Mouse (Mus musculus) heart, postnatal 36 days (tissue): ENCODE measurements at regions not wholly inside any gene's neighbourhood (a gene's known extent, or its start where the extent isn't known, plus 50 kb on each side); places are given as distances from the start of the nearest gene placed in this dataset.

Source experiments
- DNase-seq, 2 experiments: peaks; one replicate each; pipeline ENCODE4 v3.0.0; 2021 to 2022
- intact Hi-C: fragments of 180-260 bp; cut with DNase I; formaldehyde crosslinking; loops from one replicate; pipeline ENCODE4 v1.15.1; 2025

DNA sequence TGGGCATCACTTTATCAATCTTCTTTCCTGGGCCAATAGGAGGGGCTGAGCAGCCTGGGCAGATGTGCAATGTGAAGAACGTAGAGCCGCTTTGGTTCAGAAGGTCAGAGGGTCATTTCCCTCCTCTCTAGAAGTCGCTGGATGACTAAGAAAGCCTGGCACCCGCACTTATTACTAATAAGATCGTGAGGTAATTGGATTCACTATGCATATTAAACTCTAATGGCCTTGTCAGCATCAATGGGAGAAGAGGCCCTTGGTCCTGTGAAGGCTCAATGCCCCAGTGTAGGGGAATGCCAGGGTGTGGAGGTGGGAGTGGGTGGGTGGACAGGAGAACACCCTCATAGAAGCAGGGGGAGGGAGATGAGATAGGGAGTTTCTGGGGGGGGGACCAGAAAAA is 149.8 kb upstream of the Mast4 start:
- no peak for DNase-seq
- intact Hi-C loops: no loop called here

DNA sequence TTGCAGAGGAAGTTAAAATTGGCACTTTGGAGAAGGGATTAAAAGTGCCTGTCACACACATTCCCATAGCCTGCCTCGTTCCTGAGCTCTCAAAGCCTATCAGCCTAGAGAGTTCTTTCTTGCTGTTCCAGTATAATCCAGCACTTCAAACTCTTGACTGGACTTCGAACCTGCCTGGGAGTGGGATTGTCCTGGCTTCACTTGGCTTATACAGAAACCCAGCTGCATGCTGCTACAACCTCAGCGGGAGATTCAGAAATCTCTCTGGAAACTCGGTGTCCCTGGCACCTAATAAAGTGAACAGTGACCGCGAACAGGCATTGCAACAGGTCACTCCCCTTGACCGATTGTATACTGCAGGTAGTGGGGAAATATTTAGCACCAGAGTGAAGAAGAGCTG is 149.1 kb upstream of the Mast4 start:
- no peak for DNase-seq
- intact Hi-C loops: no loop called here

DNA sequence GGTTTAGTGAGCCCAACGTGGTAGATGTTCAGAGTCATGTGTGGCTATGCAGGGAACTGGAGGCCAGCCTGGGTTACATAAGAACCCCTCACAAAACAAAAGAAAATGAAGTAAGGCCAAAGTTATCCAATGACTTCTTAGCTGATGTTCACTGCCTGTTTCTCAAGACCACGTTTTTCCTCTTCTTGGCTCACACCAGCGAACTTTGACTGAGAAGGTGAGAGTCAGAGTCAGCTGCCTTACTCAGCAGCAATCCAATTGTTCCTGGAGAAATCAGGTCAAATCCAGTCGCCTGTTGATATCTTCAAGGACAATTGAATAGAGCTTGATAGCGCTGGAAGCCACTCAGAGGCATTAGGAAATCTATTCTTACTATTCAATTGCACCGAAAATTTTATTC is 142.0 kb upstream of the Mast4 start:
- no peak for DNase-seq
- intact Hi-C loops: no loop called here

DNA sequence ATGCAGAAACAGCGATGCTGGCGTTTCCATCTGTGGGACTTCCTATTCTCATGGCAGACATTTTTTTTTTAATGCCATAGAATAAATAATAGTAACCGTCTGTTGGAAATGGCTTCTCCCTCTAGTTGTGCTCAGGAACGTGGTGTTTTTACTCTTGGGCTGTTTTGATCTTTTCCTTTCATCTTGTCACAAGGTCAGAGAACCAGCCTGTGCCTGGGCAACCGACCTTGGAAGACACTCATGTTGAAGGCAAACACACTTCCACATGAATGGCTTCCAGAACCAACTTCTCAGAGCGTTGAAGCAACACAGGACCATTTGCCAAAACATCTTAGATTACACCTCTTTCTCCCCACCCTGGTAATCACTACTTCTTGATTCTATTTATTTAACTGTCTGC is 137.9 kb upstream of the Mast4 start:
- DNase-seq: no peak
- intact Hi-C loops: no loop called here

DNA sequence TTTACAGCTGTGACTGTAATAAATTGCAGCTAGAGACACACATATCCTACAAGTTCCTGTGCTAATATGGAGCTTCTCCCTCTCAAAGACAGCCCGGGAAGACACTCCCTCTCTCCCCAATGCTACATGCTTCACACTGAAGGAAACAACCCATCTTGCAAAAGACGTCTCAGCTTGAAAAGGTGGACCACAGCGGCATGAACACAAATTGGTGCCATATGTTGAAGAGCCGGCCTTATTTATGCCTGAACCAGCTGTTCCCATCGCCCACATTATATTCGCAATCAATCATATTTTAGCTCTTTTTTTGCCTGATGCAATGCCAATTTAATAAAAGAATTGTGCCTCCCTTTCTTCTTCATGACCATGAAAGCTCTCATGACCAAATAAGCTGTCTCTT is 135.8 kb upstream of the Mast4 start:
- intact Hi-C loops: no loop called here
- DNase-seq: no peak

DNA sequence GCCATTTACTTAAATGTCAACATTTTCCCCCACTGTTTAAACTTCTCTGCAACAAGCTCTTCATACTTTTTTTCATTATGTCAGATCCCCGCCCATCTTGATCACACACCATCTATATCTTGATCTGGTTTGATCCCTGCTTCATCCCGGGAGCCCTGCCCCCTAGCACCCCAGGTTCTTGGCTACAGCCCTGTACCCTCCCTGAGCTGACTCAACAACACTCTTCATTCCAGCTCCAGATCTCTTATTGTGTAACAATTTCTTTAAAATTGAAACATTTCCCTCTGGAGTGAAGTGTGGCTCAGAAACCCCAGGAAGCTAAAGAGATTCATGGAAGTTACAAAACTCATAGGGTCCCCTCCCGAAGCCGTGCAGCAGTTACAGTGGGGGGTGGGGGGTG is 126.2 kb upstream of the Mast4 start:
- DNase-seq: no peak
- intact Hi-C loops: no loop called here

DNA sequence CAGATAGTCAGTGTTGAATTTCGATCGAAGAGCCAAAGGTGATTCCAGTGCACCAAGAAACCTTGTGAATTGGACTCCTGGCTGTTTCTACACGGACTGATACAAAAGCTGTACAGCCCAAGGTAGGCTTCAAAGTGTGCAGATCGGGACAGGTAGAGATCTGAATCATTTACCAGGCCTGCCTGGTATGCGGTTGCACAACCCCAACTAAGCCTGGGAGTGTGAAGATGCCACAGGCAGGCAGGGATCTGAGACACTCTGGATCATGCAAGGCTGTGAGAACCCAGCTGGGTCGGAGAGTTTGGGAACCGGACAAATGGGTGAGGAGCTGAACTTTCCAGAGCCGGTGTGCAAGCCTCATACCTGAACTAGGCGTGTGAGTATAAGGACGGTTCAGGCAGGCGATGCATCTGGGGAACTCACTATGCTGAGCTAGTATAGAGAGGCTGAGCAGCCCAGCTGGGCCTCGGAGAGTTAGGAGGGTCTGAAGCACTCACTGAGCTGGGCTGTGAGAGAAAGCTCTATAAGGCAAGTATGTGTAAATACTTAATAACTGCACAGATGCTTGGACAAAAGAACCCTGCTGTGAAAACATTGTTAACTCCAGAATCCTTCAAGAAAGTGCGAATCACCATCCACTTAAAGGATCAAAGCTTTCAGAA is 125.3 kb upstream of the Mast4 start:
- no peak for DNase-seq
- intact Hi-C loops: no loop called here

DNA sequence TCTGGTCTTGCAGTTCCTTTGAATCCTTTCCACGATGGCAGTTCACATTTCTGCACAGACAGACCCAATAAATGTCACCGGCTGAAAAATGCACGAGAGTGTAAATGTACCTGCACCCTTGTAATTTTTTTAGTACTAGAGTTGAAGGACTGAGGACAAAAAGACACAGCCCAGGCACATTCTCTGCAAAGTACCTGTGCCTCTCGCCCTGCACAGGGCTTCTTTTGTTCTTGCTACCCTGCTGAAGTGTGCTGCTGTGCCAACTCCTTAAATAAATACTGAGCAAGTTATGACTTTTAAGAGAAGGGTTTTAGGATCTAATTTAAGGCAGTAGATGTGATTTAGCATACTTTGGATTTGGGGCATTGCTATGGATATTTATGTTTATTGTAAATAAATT is 118.5 kb upstream of the Mast4 start:
- intact Hi-C loops: no loop called here
- DNase-seq: no peak

DNA sequence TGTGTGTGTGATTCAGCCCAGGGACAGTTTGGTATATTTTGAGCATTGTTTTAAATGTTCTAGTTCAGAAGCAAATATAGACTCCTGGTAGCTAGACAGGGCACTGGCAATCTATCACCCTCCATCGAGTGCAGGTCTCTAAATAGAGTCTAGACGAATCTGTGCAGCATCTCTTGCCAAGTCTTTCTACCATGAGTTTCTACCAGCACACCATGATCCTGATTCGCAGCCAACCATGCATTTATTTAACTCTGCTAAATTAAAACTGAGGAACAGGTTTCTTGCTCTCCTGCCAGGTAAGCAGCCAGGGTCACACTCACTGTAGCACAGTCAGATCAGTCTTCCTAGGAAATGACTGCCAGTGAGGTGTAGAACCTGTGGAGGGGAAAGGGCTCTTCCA is 96.3 kb upstream of the Mast4 start:
- intact Hi-C loops: no loop called here
- no peak for DNase-seq

DNA sequence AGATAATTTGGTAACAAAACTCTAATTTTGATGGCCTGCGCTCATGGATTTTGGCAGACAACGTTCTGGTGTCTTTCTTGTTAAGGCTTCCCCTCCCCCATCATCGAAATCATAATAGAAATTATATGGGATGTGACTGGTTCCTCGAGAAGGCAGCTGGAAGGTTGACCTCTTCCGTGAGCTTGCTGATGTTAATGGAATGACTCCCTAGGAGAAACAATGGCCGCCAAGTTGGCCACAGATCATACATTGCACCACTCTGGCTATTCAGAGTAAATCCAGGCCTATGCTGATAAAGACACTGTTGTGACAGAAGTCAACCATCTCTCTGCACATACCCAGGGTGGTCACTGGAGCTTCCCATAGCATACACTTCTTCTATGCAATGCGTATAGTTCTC is 89.7 kb upstream of the Mast4 start:
- intact Hi-C loops: no loop called here
- DNase-seq: no peak

DNA sequence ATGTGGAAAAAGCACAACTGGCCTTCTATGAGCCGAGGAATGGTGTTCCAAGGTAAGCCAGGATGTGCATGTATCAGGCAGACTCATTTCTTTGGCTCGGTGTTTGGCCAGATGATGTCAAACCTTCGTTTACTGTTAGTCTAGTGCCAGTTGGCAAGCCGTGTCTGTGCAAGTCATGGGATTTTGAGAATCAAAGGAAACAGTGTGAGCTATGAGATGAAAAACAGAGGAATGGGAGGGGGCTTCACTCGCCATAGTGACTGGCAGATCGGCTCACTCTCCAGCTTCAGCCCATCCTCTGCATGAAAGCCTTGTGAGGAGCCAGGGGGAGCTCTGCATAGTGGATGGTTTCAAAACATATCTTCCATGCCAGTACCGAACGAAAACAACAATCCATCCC is 89.1 kb upstream of the Mast4 start:
- DNase-seq: peak; percentile 34 to 37
- intact Hi-C loops: no loop called here

DNA sequence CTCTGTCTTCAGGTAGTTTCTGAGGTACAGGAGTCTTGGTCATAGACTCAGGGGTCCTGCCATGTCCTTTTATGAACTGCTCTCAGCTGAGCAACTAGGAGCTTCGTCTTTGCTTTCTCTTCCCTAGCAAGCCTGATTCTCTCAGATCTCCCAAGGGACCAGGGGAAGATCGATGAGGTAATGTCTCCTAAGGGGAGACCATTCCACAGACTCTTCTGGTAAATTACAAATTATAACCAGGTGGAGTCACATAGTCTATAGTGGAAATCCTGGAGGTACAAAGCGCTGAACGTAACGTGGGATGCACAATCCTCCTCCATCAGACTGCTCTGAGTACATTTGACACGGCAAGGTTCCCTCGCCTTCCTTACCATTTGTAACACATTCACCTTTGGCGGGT is 88.7 kb upstream of the Mast4 start:
- intact Hi-C loops: no loop called here
- no peak for DNase-seq

DNA sequence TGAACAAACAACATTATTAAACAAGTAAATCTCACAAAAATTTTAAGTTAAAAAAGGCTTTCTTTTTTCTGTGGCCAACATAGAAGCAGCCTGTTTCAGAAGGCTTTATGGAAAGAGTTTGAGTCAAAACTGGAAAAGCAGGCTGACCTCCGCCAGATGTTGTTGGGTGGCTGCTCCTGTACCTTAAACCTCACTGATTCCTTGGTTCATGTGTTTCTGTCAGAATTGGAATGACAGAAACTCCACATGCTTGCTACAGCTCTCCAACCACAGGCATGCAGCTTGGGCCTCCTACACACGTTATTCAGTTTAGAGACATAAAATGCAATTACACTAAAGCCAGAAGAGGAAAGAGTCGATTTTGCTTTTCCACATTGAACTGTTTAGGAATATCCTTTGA is 84.8 kb upstream of the Mast4 start:
- DNase-seq: no peak
- intact Hi-C loops: no loop called here

DNA sequence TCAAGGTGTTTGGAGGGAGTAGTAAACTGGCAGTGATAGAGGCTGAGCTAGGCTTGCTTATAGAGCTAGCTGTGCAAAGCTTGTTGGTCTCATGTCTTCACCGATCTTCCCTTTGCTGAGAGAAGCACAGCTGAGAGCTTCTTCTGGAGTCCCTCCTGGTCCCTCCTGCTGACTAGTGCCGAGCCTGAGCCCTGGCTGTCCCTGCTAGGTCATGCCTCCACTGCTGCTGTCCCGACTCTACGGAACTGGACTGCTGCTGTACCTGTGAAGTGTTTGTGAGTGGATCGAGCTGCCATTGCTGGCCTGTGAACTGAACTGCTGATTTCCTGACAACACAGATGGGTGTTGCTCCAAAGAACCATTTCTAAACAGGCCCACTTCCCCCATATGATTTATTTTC is 83.0 kb upstream of the Mast4 start:
- intact Hi-C loops: no loop called here
- no peak for DNase-seq

DNA sequence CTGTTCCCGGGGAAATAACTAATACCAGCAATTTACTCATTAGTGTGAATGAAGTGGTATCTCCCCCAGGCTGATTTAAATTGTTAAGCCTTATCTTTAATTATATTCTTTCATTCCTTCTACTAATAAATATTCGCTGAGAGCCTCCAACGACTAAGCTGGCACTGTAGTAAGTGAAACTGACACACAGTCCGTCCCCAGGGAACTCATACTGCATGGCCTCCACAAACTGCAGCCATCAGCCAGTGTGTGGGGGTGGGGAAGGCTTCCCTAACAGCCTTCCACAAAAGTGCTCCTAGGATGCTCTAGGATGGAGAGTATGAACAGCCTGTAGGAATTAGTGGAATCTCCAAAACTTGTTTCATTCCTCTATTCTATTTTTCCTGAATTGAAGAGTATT is 81.0 kb upstream of the Mast4 start:
- intact Hi-C loops: no loop called here

DNA sequence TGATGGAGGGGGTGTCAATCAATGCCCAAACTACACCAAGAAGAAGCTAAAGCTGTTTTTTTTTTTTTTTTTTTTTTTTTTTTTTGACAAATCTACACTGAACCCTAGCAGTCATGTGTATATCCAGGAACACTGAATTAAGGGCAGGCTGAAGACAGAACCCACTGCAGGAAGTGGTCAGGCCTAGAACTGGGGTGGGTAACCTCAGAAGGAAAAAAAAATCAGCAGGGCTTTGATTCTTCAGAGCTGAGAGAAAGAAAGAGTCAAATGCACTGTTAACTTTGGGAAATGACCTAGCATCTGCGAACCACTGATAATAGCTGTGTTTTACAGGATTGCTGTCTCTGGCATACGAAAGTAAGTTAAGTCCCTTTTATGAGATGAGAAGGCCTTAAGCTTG is 78.3 kb upstream of the Mast4 start:
- no peak for DNase-seq
- intact Hi-C loops: no loop called here

More for the DNA sequence above, 81.0 kb upstream of the Mast4 start:
- DNase-seq: no peak

DNA sequence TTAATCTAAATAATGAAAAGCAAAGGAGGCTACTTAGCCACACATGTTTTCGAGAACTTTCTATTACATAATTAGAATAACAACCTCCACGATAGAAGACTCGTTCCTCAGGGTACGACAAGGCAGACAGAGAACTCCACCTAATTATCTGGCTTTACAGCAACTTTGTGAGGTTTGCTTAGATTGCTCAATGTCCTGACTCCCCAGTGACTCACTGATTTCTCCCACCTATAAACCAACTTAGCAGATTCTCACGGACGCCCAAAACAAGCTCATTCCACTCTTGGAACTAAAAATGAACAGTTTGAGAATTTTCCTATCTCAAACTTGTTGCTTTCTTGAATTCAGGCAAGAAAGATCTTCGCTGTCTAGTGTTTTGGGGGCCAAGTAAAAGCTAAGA is 75.0 kb upstream of the Mast4 start:
- no peak for DNase-seq

DNA sequence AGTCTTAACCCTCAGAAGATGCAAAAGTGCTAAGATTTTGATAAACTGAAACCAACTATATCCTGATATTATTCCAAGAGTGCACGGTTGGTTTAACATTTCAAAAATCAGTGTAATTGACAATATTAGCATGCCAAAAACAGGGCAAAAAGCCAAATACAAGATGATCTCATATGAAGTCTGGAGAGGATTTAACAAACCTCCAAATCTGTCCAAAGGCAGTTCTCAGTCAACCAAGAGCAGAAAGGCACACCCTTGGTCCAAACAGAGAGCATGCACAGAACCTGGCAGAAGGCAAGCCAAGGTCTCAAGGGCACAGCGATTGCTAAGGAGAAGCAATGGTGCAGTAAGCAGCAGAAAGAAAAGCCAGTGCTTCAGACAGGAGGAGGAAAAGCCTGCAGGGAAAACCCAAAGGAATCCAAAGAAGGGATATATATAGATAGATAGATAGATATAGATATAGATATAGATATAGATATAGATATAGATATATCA is 62.3 kb upstream of the Mast4 start:
- intact Hi-C loops: no loop called here
- no peak for DNase-seq

More for the DNA sequence above, 75.0 kb upstream of the Mast4 start:
- intact Hi-C loops: no loop called here

DNA sequence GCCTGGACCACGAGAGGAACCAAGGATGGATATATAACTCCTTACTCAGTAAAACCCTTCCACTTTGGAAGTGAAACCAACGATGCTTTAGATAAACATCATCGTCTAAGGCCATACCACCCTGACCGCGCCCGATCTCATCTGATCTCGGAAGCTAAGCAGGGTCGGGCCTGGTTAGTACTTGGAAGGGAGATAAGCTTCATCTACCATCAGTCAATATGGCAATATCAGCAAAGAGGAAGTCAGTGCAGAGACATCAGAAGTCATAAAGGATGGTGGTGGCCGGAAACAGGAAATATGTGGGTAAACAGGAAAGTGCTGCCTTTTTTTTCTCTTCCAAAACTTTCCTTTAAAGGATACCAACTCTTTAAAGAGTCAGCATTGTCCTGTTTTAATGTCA is 61.8 kb upstream of the Mast4 start:
- no peak for DNase-seq
- intact Hi-C loops: no loop called here

DNA sequence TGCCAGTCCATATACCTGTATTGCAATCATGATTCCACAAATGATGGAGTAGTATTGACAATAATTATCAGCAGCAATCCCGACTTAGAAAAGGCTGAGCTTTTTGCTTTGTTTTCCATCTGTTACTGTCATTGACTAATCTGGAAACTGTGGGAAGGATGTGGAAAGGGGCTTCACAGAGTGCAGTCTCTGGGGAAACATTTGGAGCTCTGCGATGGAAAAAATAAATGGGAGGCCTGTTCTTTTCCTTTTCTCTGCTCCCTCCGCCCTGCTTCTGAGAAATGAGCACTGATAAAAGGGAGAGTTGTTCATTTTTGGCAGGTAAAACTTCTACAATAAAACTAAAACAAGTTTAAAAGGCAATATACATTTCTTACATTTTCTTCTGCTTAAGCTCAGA is 58.3 kb upstream of the Mast4 start:
- DNase-seq: no peak
- intact Hi-C loops: no loop called here

DNA sequence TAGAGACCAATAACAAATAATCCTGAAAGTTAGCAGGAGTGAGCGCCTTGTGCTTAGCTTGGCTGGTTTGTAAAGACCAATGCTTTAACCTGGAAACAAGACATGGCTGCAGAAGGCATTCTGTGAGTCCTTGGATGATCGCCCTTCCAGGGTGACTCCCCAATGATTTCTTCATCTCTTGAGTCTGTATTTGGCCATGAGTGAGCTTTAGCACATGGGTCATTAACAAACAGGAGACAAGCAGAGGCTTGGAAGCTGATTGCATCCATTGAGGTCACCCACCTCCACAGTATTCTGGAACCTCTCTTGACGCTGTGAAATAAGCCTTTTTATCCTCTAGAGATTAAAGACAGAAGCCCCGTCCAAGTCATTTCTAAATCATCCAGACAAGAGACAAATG is 57.1 kb upstream of the Mast4 start:
- intact Hi-C loops: no loop called here
- no peak for DNase-seq

DNA sequence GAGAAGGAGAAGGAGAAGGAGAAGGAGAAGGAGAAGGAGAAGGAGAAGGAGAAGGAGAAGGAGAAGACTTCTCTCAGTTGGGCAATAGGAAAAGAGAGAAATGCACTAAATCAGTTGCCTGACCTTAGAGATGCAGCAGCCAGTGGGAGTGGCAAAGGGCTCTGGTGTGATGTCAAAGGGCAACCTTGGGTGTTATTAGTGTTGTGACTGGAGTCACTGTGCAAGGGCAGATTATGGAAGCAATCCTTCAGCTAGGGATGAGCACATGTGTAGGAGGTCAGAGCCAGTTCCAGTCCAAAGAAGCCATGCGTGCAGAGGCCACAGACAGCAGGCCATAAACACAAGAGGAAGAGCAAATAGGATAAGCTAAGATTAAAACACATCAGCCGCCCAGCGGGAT is 56.7 kb upstream of the Mast4 start:
- DNase-seq: no peak
- intact Hi-C loops: no loop called here

DNA sequence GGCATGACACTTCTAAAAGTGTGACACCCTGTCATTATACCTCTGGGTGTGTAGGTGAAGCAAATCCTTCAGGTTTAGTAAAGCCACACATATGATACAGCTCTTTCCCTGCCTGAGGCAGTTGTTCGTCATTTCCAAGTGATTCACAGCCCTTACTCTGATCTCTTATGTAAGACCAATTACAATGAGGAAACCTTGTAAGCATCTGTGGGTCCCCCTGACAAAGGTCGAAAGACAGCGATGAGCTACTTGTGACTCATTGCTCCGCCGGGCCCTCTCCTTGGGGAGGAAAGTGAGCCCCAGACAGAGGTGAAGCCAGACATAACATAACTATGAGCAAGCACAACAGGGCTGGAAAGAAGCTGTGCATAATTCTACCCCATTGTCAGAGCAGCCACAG is 52.7 kb upstream of the Mast4 start:
- no peak for DNase-seq

More for the DNA sequence above, 52.7 kb upstream of the Mast4 start:
- intact Hi-C loops: no loop called here
